Mouse (Mus musculus): ENCODE measurements around the gene Olfr678. TPM values are rescaled to one million over a fixed set of nuclear protein-coding genes. Genes with fewer than 3 reads are reported as not detected.

The Olfr678 gene
- not detected in 4 replicates for total RNA-seq (2023)

DNA sequence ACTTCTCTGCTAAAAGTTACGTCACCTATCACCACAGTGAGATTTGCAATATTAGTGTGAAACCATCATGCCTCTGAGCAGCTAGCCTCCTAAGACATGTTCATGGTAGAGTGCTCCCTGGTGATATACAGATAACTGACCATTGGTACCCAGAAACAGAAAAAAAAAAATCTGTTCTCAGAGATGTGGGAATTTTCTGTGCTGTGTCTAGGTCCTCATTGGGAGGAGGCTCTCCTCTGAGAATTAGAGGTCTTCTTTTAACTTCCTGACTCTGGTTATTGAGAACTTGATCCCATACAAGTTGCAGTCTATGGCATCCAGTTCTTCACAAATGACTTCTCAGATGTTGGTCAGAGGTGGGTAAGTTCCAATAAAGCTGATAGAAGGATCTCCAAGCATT, at the start of gene Olfr678:
TSS of gene Olfr678 (plus strand) at position 301 of the 400 bp plus-strand sequence.

DNA sequence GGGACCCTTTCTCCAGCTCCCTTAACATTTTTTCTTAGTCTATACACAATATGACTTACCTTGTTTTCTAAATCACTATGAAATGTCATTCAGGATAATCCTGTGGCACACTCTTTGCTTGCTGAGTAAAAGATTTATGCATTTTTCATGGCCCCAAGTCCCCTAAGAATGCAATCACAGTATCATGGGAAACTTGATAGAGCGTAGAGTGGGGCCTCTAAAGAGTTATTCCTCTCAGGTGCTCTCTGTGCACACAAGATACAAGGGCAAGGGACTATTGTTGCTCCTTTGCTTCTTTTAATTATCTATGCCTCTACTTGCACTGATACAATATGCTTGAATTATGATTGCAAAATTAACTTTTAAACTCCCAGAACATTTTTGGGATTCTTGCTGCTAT, 35.9 kb upstream of the Olfr678 start, which contains the start of gene Olfr675:
TSS of gene Olfr675 (minus strand) at position 101 of the 400 bp plus-strand sequence.

DNA sequence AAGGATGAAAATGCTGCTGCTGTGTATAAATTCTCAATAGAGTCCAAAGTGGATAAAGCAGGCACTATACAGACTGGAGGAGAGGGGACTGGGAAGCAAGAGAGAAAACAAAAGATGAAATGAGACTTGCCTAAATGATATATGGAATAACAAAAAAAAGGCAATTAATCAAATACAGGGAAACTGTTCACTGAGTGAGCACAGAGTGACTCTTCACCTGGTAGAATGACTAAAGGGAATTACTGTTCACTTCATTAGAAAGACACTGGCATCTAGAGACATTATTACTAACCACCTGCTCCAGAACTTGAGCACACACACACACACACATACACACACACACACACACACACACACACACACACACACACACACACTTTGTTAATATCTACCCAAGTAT, 31.9 kb upstream of the Olfr678 start, which contains the start of gene Olfr676:
TSS of gene Olfr676 (plus strand) at position 301 of the 400 bp plus-strand sequence.

DNA sequence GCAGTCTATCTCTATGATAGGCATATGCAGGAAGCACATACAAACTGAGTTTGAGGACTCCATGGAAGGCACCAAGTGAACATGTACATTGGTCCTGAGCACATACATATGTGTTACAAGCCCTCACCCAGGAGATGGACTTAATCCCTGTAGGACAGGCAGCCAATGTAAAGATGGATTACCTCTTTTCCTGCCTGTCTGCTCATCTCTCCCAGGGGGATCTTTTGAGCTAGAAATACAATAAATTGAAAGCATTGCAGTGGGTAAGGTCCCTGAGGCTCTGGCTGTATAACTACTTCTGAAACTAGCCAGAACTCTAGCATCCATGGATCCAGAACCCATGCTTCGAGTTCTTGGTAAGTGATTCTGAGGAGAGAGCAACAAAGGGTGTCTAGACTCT, 16.6 kb downstream of the Olfr678 start, which contains the start of gene Olfr679:
TSS of gene Olfr679 (plus strand) at position 301 of the 400 bp plus-strand sequence.

DNA sequence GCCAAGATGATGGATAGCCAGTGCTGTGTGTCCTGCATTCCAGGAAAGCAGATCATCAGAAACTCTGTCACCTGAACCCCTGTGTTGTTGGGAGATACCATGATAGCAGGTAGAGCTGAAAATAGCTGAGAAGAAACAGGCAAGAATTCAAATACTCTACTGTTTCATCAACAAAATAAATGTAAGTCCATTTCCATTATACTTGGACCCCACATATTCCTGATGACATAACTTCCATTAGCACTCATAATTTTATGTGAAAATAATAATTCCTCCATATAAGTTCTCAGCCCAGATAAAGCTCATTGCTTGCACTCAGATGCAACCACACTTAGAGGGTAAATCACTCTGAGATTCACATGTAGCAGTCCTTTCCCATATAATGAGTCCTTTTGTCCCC, 28.4 kb downstream of the Olfr678 start, which contains the start of gene Olfr680-ps1:
TSS of gene Olfr680-ps1 (minus strand) at position 101 of the 400 bp plus-strand sequence.

DNA sequence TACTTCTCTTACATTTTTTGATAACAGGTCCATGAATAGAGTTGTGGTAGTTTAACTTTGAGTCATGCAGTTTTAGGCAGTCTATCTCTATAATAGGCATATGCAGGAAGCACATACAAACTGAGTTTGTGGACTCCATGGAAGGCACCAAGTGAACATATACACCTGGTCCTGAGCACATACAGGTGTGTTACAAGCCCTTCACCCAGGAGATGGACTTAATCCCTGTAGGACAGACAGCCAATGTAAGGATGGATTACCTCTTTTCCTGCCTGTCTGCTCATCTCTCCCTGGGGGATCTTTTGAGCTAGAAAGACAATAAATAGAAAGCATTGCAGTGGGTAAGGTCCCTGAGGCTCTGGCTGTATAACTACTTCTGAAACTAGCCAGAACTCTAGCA, 52.3 kb downstream of the Olfr678 start, which contains the start of gene Olfr681:
TSS of gene Olfr681 (plus strand) at position 301 of the 400 bp plus-strand sequence.

Other genes with a start within 250 kb of the Olfr678 start
- gene Usp17lb, start 221.9 kb upstream of the Olfr678 start, total RNA-seq (2023): not detected in 4 replicates
- not detected in 4 replicates for gene Usp17la, start 207.5 kb upstream of the Olfr678 start, total RNA-seq (2023)
- not detected in 4 replicates for gene Olfr665, start 186.4 kb upstream of the Olfr678 start, total RNA-seq (2023)
- not detected in 4 replicates for gene Olfr666, start 168.5 kb upstream of the Olfr678 start, total RNA-seq (2023)
- not detected in 4 replicates for gene Olfr667, start 143.0 kb upstream of the Olfr678 start, total RNA-seq (2023)
- not detected in 4 replicates for gene Olfr668, start 136.4 kb upstream of the Olfr678 start, total RNA-seq (2023)
- not detected in 4 replicates for gene Olfr669, start 130.2 kb upstream of the Olfr678 start, total RNA-seq (2023)
- gene Olfr670, start 101.9 kb upstream of the Olfr678 start, total RNA-seq (2023): not detected in 4 replicates
- not detected in 4 replicates for gene Olfr671, start 85.3 kb upstream of the Olfr678 start, total RNA-seq (2023)
- gene Olfr672, start 62.4 kb upstream of the Olfr678 start, total RNA-seq (2023): not detected in 4 replicates
- gene Olfr675, start 36.0 kb upstream of the Olfr678 start, total RNA-seq (2023): not detected in 4 replicates
- gene Olfr676, start 31.8 kb upstream of the Olfr678 start, total RNA-seq (2023): not detected in 4 replicates
- gene Olfr677, start 13.1 kb upstream of the Olfr678 start, total RNA-seq (2023): not detected in 4 replicates
- not detected in 4 replicates for gene Olfr679, start 16.7 kb downstream of the Olfr678 start, total RNA-seq (2023)
- gene Olfr680-ps1, start 28.3 kb downstream of the Olfr678 start, total RNA-seq (2023): not detected in 4 replicates
- gene Olfr681, start 52.4 kb downstream of the Olfr678 start, total RNA-seq (2023): not detected in 4 replicates
- not detected in 4 replicates for gene Olfr683, start 82.5 kb downstream of the Olfr678 start, total RNA-seq (2023)
- not detected in 4 replicates for gene Olfr684, start 99.2 kb downstream of the Olfr678 start, total RNA-seq (2023)
- gene Olfr685, start 121.5 kb downstream of the Olfr678 start, total RNA-seq (2023): not detected in 4 replicates
- gene Olfr686, start 143.0 kb downstream of the Olfr678 start, total RNA-seq (2023): not detected in 4 replicates
- not detected in 4 replicates for gene Olfr688, start 223.6 kb downstream of the Olfr678 start, total RNA-seq (2023)
- gene Olfr689, start 246.7 kb downstream of the Olfr678 start, total RNA-seq (2023): not detected in 4 replicates

Measured in B cell, adult 62 days (primary cell).